Mouse (Mus musculus): Measurements from ENCODE around the gene Dstyk. TPM values are rescaled to one million over a fixed set of nuclear protein-coding genes. Genes with fewer than 3 reads are reported as not detected.

Gene Dstyk
- total and polyA plus RNA-seq, 3 experiments, result 0.12 to 0.59 (median 0.21) TPM

DNA sequence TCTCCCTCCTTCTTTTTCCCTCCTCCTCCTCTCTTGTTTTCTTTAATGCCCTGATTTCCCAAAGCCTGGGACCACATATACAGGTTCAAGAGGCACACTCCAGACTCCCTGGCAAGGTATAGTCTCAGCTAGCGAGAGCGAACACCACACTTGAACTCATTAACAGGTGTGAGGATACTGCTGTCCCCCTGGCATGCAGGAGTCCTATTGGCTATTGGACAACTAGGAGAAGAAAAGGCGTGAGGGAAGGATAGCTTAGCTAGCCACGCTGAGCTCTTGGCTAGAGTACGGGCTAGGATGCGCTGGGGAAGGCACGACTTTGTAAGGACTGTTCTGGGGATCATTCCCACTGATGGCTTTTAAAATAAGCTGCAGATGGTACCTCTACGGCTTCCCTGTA, 94.8 kb downstream of the Dstyk start:
- no peak for TF ChIP-seq BHLHE40 (IDR thresholded peaks at IDR 0.05; ENCODE audit: low read depth, low read length)
- TF ChIP-seq RAD21 (IDR thresholded peaks at IDR 0.05; ENCODE audit: low read depth, low read length), result no peak
- no peak for TF ChIP-seq E2F4 (IDR thresholded peaks at IDR 0.05; ENCODE audit: insufficient replicate concordance, low read depth, low read length)
- TF ChIP-seq ETS1 (conservative IDR thresholded peaks at IDR 0.05; ENCODE audit: low read depth, low read length), result no peak
- no peak for TF ChIP-seq MYC (IDR thresholded peaks at IDR 0.05; ENCODE audit: low read depth, low read length)
- no peak for TF ChIP-seq MAFK (IDR thresholded peaks at IDR 0.05; ENCODE audit: insufficient replicate concordance, low read length)
- no peak for TF ChIP-seq MAX (IDR thresholded peaks at IDR 0.05; ENCODE audit: low read length)
- no peak for TF ChIP-seq TBP (conservative IDR thresholded peaks at IDR 0.05; ENCODE audit: low read depth, low read length)
- no peak for TF ChIP-seq MEF2A (IDR thresholded peaks at IDR 0.05; ENCODE audit: borderline replicate concordance, low read depth, low read length)
- no peak for TF ChIP-seq MXI1 (IDR thresholded peaks at IDR 0.05; ENCODE audit: low read depth, low read length)
- no peak for TF ChIP-seq POLR2AphosphoS2 (IDR thresholded peaks at IDR 0.05; ENCODE audit: low read depth, low read length)
- no peak for TF ChIP-seq USF2 (conservative IDR thresholded peaks at IDR 0.05; ENCODE audit: low read depth, low read length)
- no peak for TF ChIP-seq KAT2A (IDR thresholded peaks at IDR 0.05; ENCODE audit: insufficient replicate concordance, low read length)
- TF ChIP-seq RCOR1 (conservative IDR thresholded peaks at IDR 0.05; ENCODE audit: low read depth, low read length), result no peak
- no peak for TF ChIP-seq ZC3H11A (IDR thresholded peaks at IDR 0.05; ENCODE audit: low read depth, low read length)
- dilution Hi-C loops (cut with MboI; ENCODE audit: extremely low pct_ligation_motif_present, extremely low pct_unique_long_range_greater_than_20kb, low sequenced_read_pairs), result no loop called here
- no peak overlapping the region for H3K4me3 ChIP-seq (replicated peaks in 1 of 3; ENCODE audit: low read depth in 2 of 3, low read length in 2 of 3, poor library complexity in 1 of 3)
- H3K9ac ChIP-seq (ENCODE audit: insufficient read depth, low read depth), result no peak overlapping the region
- H3K36me3 ChIP-seq (replicated peaks in 1 of 2; ENCODE audit: control insufficient read depth in 1 of 2, insufficient read depth in 1 of 2, low read length in 1 of 2), result peaks cover 13 to 27% of the 10 kb centered on the region in 2 experiments
- H3K4me1 ChIP-seq (ENCODE audit: control insufficient read depth in 1 of 2, insufficient read depth in 2 of 2), result no peaks in the 10 kb centered on the region
- no peaks in the 10 kb centered on the region for H3K79me2 ChIP-seq (replicated peaks; ENCODE audit: control insufficient read depth, extremely low read depth, insufficient read depth, poor library complexity, severe bottlenecking)
- no peaks in the 10 kb centered on the region for H3K9me3 ChIP-seq (replicated peaks; ENCODE audit: low read length)
- no peak overlapping the region for H3K4me2 ChIP-seq (ENCODE audit: insufficient read depth, low read depth, poor library complexity, severe bottlenecking)
- in situ Hi-C loops (cut with MboI; ENCODE audit: low pct_ligation_motif_present, low pct_unique_long_range_greater_than_20kb, low sequenced_read_pairs), result no loop called here
- DNase-seq (ENCODE audit: extremely low read depth), result no peak
- no peak overlapping the region for H3K27ac ChIP-seq (ENCODE audit: insufficient read depth, low read depth)
- peaks cover 21% of the 10 kb centered on the region for H3K27me3 ChIP-seq (replicated peaks)

DNA sequence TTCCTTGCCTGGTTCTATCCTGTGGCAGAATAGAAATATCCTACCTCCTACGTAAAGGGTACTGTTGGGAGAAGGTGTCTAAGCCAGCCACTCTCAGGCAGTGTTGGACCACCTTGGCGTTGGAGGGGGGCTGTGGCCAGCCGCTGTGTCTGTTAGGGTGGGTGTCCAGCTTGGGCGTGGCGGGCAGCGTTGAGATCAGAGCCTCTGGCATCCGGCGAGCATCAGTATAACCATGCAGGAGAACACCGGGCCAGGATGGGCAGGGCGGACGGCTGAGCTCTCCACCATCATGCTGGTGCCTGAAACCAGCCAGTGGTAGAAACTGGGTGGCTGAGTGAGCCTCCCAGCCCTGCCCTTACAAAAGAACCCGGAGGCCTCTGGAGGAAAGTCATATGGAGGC, 98.0 kb downstream of the Dstyk start:
- Histone ChIP-seq H3K9ac (ENCODE audit: insufficient read depth, low read depth) (no peak overlapping the region), H3K4me2 (ENCODE audit: insufficient read depth, low read depth, poor library complexity, severe bottlenecking) (no peak overlapping the region), H3K4me3 (replicated peaks in 1 of 3; ENCODE audit: low read depth in 2 of 3, low read length in 2 of 3, poor library complexity in 1 of 3) (no peak overlapping the region), H3K9me3 (replicated peaks; ENCODE audit: low read length) (no peaks in the 10 kb centered on the region), H3K27me3 (replicated peaks) (peaks cover 43% of the 10 kb centered on the region), H3K4me1 (ENCODE audit: control insufficient read depth in 1 of 2, insufficient read depth in 2 of 2) (no peaks in the 10 kb centered on the region), H3K27ac (ENCODE audit: insufficient read depth, low read depth) (no peak overlapping the region), H3K79me2 (replicated peaks; ENCODE audit: control insufficient read depth, extremely low read depth, insufficient read depth, poor library complexity, severe bottlenecking) (no peaks in the 10 kb centered on the region), H3K36me3 (replicated peaks in 1 of 2; ENCODE audit: control insufficient read depth in 1 of 2, insufficient read depth in 1 of 2, low read length in 1 of 2) (no peaks in the 10 kb centered on the region)
- in situ Hi-C loops (cut with MboI; ENCODE audit: low pct_ligation_motif_present, low pct_unique_long_range_greater_than_20kb, low sequenced_read_pairs) (no loop called here), dilution Hi-C loops (cut with MboI; ENCODE audit: extremely low pct_ligation_motif_present, extremely low pct_unique_long_range_greater_than_20kb, low sequenced_read_pairs) (no loop called here)
- no peak for DNase-seq (ENCODE audit: extremely low read depth)
- TF ChIP-seq MEF2A (IDR thresholded peaks at IDR 0.05; ENCODE audit: borderline replicate concordance, low read depth, low read length) (no peak), POLR2A (IDR thresholded peaks at IDR 0.05; ENCODE audit: low read depth, low read length) (no peak), ELF1 (IDR thresholded peaks at IDR 0.05; ENCODE audit: low read depth, low read length) (no peak), JUN (IDR thresholded peaks at IDR 0.05; ENCODE audit: insufficient read depth, low read depth, low read length) (no peak), CHD1 (IDR thresholded peaks at IDR 0.05; ENCODE audit: low read depth, low read length) (no peak), CHD2 (IDR thresholded peaks at IDR 0.05; ENCODE audit: low read length) (no peak), TCF12 (IDR thresholded peaks at IDR 0.05; ENCODE audit: low read depth, low read length) (no peak), ZC3H11A (IDR thresholded peaks at IDR 0.05; ENCODE audit: low read depth, low read length) (no peak), ZNF384 (IDR thresholded peaks at IDR 0.05; ENCODE audit: low read depth, low read length) (no peak), GABPA (IDR thresholded peaks at IDR 0.05; ENCODE audit: insufficient replicate concordance, low read depth, low read length) (no peak), POLR2AphosphoS2 (IDR thresholded peaks at IDR 0.05; ENCODE audit: low read depth, low read length) (no peak), USF1 (IDR thresholded peaks at IDR 0.05; ENCODE audit: low read depth, low read length) (no peak), MAFK (IDR thresholded peaks at IDR 0.05; ENCODE audit: insufficient replicate concordance, low read length) (no peak), PAX5 (IDR thresholded peaks at IDR 0.05; ENCODE audit: low read length) (no peak), NRF1 (IDR thresholded peaks at IDR 0.05; ENCODE audit: low read depth, low read length) (no peak), SIN3A (IDR thresholded peaks at IDR 0.05; ENCODE audit: low read length) (no peak), SMC3 (IDR thresholded peaks at IDR 0.05; ENCODE audit: low read depth, low read length) (no peak), MAX (IDR thresholded peaks at IDR 0.05; ENCODE audit: low read length) (no peak), JUND (conservative IDR thresholded peaks at IDR 0.05; ENCODE audit: low read depth, low read length) (no peak), HCFC1 (IDR thresholded peaks at IDR 0.05; ENCODE audit: low read depth, low read length) (no peak)

Measured in CH12.LX (cell line).